Mouse (Mus musculus): ENCODE results near the gene Nkpd1. TPM values are rescaled to one million over a fixed set of nuclear protein-coding genes. Genes with fewer than 3 reads are reported as not detected.

The Nkpd1 gene
- total RNA-seq (2021) (under 1 TPM in 1 of 2 experiments, not detected in 1; 0.14 TPM), polyA plus RNA-seq (2012; rRNA removed) (0.38 and 0.64 TPM in 2 replicates)
- long read RNA-seq, partial matches to known transcripts: 0 of 1 reads
- long read RNA-seq, other reads (novel, unspliced or antisense): 1 of 1 reads

DNA sequence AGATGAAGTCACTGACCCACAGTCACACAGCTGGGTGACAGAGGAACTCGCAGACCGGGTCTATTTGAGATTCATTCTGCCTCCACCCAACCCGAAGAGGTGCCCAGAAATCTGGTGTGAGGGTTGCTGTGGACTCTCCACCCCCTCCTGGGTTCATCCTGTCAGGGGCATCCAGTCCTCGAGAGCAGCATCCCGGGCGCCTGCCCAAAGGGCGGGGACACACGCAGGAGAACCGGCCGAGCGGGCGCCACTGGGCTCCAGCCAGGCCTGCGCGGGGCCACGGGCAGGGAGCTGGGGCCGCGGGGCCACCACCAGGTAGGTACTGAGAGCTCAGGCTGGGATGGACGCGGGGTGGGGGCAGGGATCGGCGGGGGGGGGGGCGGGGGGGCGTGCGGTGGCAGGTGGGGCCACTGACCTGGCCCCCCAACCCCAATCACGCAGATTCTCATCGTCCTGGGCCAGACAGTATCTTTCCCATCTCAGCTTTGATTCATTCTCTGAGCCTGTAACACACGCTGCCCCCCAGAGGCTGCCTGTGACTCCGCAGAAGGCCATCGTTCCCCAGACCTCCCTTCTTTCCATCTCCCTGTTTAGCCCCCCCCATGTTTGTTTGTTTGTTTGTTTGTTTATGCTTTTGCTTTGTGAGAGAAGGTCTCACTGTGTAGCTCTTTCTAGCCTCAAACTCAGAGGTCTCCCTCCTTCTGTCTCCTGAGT, at the start of gene Nkpd1:
TSS of gene Nkpd1 (plus strand) at position 187 of the 714 bp plus-strand sequence.
- DNase-seq: no peak

DNA sequence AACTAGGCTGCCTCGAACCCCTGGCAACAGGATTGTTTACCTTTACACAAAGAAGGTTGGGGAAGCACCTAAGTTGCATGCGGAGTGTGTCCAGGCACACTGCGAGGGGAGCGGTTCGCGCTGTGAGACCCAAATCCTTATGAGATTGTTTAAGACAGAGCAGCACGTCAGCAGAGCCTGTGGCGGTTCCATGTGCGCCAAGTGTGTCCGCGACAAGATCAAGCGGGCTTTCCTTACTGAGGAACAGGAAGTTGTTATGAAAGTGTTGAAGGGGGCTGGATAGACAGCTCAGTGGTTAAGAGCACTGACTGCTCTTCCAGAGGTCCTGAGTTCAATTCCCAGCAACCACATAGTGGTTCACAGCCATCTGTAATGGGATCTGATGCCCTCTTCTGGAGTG, 49.4 kb upstream of the Nkpd1 start:
- no peak for DNase-seq

DNA sequence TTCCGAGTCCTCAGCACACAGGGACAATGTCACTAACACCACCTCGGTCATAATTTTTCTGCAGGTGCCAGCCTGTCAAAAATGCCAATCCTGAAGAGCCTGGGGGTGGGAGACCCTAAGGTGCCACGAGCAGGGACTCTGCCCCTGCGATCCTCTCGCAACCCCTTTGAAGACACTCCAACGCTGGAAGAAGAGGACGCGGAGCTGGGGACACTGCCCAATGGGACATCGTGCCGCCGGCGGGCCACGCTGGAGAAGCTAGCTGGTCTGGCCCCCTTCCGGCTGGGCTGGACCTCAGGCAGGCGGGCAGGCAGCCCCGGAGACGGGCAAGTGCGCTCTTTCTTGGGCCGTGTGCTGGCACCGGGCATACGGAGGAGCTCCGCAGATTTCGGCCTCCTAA, 48.2 kb upstream of the Nkpd1 start:
- no peak for DNase-seq

DNA sequence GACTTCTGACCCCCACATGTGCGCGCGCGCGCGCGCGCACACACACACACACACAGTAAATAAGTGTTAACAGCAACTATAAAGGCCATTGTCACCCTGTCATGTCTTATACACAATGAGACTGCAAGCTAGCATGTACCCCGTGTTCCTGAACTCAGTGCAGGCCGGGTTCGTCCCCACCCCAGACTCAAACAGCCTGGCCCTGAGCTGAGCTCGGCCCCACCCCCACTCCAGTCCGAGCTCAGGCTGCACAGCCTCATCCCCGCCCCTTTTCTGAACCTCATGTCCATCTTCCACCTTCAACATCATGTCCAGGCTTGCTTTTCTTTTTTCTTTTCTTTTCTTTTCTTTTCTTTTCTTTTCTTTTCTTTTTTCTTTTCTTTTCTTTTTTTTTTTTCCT, 47.3 kb upstream of the Nkpd1 start:
- DNase-seq: no peak

DNA sequence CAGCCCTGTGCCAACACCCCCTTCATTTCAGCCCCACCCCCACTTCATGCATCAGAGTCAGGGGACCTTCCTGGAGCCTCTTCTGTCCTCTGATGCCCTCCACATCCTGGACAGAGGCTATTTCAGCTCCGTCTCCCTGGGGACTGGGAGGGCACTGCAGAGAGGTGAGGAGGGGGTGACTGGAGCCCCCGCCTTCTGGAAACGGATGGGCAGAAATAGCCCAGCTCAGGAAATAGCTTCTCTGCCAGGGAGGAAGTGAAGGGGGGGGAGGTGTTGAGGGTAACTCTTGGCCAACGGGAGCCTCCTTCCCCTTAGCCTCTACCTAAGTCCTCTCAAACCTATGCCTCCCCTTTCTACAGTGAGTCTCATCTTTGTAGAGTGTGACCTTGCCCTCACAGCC, 45.2 kb upstream of the Nkpd1 start:
- DNase-seq: peak; percentile 78

DNA sequence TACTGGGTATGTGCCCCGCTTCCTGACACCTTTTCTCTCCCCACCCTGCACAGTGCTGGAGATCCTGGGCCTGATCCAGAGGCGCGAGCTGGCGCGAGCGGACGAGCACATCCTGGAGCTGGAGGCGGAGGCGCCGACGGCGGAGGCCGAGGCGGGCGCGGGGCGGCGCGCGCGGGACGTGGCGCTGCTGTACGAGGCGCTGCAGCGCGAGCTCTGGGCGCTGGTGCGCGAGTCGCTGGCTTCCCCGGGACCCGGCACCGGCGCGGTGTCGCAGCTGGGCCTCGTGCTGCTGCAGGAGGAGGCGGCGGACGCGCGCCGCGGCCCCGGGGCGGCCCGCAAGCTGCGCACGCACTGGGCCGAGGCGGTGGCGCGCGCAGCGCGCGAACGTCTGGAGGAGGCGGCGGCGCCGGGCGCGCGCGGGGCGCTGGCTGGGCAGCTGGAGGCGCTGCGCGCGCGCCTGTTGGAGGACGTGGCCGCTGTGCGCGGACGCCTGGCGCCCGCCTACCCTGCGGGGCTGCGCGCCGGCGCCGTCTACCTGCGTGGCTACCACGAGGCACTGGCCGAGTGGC, 43.7 kb upstream of the Nkpd1 start:
- peak; percentile 92 for DNase-seq

DNA sequence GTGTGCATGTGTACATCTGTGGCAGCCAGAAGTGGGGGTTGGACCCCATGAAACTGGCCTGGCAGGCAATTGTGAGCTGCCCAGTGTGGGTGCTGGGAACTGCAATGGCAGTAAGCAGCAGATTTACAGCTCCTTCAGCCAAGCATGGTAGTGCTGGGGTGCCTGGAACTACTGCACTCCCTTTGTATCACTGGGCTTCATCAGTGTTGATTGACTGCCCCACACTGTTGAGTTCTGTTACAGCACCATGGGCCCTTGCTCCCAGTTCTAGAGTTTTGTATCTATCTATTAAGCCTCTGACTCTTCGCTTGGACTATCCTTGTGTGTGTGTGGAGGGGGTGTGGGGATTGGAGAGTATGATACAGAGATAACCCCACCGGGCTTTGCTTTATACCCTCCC, 40.6 kb upstream of the Nkpd1 start:
- DNase-seq: no peak

DNA sequence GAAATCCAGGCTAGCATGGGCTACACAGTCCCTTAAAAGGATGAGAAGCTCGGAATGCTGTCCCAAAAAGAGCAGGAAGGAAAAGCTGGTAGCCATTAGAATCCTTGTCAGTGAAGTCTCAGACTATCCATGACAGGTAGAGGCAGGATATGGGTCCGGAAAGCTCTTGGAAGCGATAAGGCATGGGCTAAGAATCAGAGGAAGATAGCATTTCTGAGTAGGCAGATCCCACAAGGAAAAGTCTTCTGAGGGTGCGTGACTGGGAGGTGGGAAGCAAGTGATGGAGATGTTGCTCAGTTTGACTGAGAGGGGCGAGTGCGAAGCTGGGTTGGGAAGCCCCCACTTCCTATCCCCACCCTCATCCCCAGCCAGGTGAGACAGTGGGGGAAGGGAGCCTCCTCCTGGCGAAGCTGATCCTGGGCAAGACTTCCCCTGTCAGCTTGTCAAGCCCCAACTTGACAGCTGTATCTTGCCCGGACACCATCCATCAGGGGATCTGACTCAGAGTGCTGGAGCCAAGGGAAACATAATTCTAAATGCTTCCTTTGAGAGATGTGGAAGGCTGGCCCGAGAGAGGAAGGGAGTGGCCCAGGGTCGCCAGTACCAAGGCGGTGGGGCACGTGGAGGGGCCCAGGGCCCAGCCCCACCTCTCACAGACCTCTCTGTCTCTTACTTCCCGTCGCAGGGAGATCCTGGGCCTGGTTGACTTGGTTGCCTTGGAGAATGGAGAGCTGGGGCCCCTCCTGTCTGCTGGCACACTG, 39.8 kb upstream of the Nkpd1 start:
- DNase-seq: peak; percentile 74

DNA sequence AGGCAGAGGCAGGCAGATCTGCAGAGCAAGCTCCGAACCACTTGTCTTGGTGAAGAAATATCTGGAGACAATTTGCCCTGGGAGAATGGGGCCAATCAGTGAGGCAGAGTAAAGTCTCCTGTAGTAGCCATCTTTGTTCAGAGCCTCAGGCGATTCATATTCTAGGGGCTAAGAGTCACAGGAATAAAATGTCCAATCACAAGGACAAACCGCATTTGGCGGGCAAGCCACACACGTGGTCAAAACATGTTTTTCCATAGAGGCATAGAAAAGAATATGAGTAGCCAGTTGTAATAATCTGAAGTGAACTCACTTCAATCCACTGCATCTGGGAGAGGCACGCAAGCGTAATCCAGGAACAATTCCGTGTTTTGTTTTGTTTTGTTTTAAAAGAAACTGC, 34.4 kb upstream of the Nkpd1 start:
- DNase-seq: no peak

DNA sequence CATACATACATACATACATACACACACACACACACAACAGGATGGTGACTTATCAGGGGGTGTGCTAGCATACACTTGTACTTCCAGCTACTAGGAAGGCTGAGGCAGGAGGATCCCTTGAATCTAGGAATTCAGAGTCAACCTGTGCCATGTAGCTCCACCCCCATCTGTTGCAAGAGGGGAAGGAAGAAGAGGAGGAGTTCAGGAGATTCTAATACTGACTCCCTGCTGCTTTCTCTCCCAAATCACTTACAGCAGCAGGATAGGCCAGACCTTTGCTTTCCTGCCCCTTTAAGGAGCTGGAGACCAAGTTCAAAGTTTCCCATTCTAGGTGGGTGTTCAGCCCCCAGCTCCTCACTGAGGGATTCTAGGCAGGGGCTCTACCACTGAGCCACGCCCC, 32.1 kb upstream of the Nkpd1 start:
- DNase-seq: no peak

DNA sequence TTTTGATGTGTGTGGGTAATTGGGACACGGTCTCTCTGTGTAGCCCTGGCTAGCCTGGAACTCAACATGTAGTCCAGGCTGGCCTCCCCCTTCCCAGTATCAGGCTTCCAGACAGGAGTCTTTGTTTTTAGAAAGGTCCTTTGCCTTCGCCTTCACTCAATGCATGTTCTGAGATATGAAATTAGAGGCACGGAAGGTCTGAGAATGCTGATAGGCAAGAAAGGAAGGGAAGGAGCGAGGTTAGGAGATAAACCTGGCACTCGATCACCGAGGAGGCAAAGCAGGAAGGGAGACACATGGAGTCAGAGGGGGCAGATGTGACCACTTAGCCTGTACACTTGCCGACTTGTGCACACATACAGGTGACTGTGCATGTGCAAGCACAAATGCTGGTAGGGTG, 31.1 kb upstream of the Nkpd1 start:
- DNase-seq: no peak

DNA sequence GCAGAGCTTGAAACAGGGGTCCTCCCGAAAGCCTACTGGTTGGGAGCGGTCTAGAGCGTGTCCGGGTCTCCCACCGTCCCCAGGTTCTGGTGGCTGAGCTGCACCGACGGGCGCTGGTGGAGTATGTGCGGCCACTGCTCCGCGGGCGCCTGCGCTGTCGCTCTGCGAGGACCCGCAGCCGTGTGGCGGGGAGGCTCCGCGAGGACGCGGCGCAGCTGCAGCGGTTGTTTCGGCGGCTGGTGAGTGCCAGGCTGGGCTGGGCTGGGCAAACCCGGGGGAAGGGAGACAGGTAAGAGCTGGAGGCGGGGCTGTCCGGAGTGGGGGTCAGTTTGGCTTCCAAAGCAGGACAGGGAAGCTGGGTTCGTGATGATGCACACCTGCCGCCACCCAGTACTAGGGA, 28.1 kb upstream of the Nkpd1 start:
- DNase-seq: no peak

DNA sequence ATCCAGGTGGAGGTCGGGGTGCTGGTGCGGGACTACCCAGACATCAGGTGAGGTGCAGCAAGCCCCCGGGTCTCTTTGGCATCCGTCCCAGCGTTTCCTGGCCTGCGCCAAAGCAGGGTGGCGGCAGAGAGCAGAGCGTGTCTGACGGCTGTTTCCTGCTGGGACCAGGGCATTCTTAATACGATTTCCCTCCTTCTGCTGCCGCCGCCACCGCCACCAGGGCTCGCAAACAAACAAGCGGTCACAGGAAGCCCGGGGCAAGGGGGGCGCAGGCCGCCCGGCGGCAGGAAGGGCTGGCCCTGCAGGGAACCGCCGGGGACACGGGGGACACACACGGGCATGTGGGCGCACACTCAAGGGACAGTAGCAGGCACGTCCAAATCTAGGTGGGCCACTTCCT, 25.9 kb upstream of the Nkpd1 start:
- peak; percentile 83 for DNase-seq

DNA sequence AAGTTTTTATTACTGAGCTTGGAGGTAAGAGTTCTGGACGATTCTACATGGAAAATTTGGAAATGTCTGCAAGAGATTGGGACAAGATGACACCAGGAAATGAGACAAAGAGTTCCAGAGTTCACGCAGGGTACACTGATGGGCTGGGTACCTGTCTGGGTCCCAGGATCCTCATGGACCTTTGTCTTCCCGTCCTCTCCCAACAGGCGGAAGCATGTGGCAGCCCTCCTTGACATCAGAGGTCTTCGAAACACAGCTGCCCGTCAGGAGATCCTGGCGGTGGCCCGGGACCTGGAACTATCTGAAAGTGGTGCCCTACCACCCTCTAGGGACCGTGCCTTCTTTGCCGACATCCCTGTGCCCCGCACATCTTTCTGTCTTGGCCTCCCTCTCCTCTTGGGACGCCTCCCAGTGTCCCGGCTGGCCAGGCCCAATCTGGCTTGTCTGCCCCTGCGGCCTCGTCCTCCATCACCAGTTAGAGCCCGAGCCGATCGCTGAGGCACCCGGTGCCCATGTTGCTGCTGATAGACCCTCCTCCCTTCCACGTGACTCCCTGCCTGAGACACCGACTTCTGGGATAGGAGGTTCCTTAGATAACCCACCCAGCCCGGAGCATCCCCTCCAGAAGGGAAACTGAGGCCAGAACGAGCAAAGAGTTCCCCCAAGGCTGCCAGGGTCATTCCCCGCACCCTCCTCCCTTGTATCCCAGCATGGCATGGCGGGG, 22.7 kb upstream of the Nkpd1 start:
- peak; percentile 63 for DNase-seq

DNA sequence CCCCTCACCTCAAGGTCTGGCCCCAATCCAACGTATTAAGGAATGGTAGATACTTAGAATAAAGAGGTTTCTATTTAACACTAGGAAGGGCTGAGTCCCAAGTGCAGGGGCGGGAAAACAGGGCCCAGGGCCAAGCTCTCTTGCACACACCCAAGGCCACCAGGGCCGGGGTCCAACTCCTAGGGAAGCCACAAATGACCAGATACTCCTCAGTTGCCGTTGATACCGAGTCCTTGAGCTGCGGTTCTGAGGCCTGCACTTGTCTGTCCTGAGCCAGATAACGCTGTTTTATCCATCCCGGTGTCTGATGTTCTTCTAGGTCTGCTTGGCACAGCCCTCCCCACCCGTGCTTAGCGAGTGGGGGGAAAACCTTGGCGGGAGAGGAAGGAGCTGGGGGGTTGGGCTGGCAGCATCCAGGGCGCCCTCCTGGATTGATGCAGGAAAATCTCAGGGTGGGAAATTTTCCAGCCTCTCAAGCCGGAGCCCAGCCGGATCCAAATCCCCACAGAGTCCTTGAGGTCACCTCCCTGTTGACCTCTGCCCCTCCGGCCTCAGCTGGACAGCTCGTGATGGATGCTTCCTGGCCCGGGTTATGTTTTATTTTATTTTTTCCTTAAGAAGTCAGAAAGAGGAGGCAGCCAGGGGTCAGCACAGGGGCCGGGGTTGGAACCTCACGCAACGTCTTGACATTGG, 22.0 kb upstream of the Nkpd1 start:
- peak; percentile 92 for DNase-seq

DNA sequence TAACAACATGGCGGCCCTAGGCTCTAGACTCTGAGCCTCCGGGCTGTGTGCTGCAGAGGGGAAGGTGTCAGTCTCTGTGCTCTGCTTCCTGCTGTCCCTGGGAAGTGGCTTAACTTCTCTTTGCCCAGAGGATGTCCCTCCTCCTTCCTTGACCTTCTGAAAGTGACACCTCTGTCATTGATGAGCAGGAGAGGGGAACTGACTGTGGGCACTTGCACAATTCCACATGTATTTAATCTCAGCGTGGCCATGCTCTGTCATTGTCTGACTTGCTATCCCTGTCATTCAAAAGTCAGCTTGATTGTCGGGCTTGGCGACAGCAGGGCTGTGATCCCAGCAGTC, 21.5 kb upstream of the Nkpd1 start:
- no peak for DNase-seq

DNA sequence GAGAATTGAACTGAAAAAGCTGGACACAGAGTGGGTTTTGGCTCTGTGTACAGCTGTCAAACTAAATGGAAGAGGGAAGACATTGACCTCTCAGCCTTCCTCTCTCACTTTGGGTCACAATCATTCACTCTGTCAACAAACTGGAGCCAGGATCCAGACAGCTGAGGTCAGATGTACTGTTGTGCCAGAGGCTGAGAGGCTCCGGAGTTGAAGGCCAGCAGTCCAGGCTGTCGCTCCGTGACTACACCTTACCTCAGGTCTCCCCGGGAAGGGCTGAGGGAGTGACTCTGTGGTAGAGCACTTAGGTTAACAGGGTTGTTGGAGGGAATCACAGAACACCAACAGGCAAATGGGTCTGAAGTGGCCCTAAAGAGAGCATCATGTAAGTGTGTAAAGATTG, 19.3 kb upstream of the Nkpd1 start:
- DNase-seq: peak; percentile 85

DNA sequence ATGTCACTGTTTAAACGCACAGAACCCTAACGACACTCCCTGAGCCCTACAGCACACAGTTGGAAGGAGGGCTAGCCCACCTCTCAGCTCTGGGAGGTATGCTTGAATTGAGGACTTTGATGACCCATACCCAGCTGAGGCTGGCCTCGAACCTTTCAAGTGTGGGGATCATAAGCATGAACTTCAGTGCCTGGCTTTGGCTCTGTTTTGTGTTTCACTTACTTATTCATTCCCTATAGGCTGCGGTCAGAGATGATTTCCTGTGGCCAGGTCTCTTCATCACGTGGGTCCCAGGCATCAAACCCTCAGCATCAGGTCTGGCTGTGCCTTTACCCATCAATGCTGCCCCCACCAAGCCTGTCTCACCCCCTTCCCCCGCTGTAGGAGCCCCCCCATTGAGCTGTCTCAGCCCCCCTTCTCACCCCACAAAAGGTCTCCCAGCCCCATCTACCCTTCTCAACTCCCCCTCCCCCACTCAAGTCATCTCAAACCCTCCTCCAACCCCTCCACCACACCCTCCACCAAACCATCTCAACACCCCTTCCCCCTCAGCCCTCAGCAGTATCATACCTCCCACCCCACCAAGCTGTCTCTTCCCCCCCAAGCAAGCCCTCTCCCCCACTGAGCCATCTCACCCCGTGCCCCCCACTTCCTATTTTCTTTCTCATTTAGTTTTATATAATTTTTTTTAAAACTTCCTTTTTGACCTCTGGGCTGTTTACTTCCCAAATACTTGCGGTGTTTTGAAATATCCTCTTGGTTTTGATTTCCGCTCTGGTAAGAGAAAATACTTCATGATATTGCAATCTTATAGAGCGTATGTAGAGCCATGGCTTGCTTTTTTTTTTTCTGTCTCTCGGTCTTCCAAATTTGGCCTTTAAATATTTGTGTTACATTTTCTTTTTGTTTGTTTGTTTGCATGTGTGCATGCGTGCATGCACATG, 16.9 kb upstream of the Nkpd1 start:
- DNase-seq: no peak

DNA sequence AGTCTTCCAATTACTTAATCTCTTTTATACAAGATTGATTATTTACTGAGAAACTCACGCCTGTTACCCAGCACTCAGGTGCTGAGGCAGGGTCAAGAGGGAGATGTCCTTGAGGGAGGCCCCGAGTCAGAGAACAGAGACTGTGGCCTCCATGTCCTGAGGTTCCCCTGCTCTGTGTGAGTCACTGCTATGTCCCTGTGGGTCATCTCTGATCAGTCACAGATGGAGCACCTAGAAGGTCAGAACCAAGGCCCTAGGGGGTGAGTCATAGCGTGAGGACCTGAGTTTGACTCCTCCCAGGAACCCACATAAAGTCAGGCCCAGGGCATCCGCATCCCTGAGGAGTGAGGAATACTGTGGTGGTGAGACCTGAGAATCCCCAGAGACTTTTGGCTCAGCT, 16.0 kb upstream of the Nkpd1 start:
- DNase-seq: peak; percentile 91

DNA sequence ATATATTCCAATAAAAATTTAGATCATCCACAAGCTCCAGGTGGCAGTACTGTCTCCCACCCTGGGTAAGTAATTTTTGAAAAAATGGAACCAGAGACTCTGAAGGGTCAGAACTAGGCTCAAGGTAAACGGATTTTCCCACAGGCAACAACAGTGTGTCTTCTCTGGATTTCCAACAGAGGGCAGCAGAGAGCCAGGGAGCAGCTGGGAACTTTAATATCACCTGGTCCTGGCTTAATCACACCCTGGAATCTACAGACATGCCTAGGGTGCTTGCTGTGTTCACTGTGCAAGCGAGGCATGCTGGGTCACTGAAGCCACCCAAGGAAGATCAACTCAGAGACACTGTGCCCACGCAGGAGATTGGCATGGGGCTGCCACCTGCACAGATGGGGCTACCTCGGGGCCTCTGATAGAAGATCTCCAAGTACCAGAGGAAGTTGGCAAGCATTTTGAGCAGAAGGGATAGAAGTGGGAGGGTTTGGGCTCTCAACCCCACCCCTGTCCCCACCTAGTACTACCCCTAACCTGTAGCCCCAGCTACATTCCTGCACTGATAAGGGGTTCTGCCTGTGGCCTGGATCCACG, 14.1 kb upstream of the Nkpd1 start:
- peak; percentile 66 for DNase-seq

Data from adrenal gland, adult 2 months (tissue).